Mouse (Mus musculus): ENCODE measurements around the gene Sfi1.
"Not testable (repeated sequence)": the region's sequence is repeated elsewhere in the genome, so short reads cannot be mapped to it uniquely, and the experiment has no call there.

Gene Sfi1

GRCm38 (mm10) chr11:3173425-3174318, 19.6 kb downstream of the Sfi1 start:
- peak; percentile 34 for DNase-seq (ENCODE audit: low read depth, low spot score)

GRCm38 (mm10) chr11:3172526-3172925, 20.7 kb downstream of the Sfi1 start:
- DNase-seq (ENCODE audit: low read depth, low spot score) = not testable (repeated sequence)

GRCm38 (mm10) chr11:3171931-3172330, 21.3 kb downstream of the Sfi1 start:
- not testable (repeated sequence) for DNase-seq (ENCODE audit: low read depth, low spot score)

- DNase-seq (ENCODE audit: low read depth, low spot score) = not testable (repeated sequence)
These were observed 24.2 kb downstream of the Sfi1 start for GRCm38 (mm10) chr11:3169042-3169441.

- peak; percentile 31 for DNase-seq (ENCODE audit: low read depth, low spot score)
These were observed 25.7 kb downstream of the Sfi1 start for GRCm38 (mm10) chr11:3167571-3168001.

- not testable (repeated sequence) for DNase-seq (ENCODE audit: low read depth, low spot score)
These were observed 26.1 kb downstream of the Sfi1 start for GRCm38 (mm10) chr11:3167129-3167528.

GRCm38 (mm10) chr11:3166321-3166720, 26.9 kb downstream of the Sfi1 start:
- not testable (repeated sequence) for DNase-seq (ENCODE audit: low read depth, low spot score)

- DNase-seq (ENCODE audit: low read depth, low spot score) = peak; percentile 62
These were observed 28.0 kb downstream of the Sfi1 start for GRCm38 (mm10) chr11:3165210-3165782.

GRCm38 (mm10) chr11:3163661-3164060, 29.6 kb downstream of the Sfi1 start:
- not testable (repeated sequence) for DNase-seq (ENCODE audit: low read depth, low spot score)

- not testable (repeated sequence) for DNase-seq (ENCODE audit: low read depth, low spot score)
These were observed 30.1 kb downstream of the Sfi1 start for GRCm38 (mm10) chr11:3163122-3163521.

GRCm38 (mm10) chr11:3162236-3162897, 30.9 kb downstream of the Sfi1 start:
- not testable (repeated sequence) for DNase-seq (ENCODE audit: low read depth, low spot score)

- DNase-seq (ENCODE audit: low read depth, low spot score) = peak; percentile 29
These were observed 31.9 kb downstream of the Sfi1 start for GRCm38 (mm10) chr11:3161370-3161769.

- DNase-seq (ENCODE audit: low read depth, low spot score) = not testable (repeated sequence)
These were observed 34.5 kb downstream of the Sfi1 start for GRCm38 (mm10) chr11:3158800-3159199.

GRCm38 (mm10) chr11:3157996-3158395, 35.3 kb downstream of the Sfi1 start:
- DNase-seq (ENCODE audit: low read depth, low spot score) = peak; percentile 58

GRCm38 (mm10) chr11:3156991-3157390, 36.3 kb downstream of the Sfi1 start:
- DNase-seq (ENCODE audit: low read depth, low spot score) = not testable (repeated sequence)

- DNase-seq (ENCODE audit: low read depth, low spot score) = peak; percentile 62
These were observed 39.4 kb downstream of the Sfi1 start for GRCm38 (mm10) chr11:3153666-3154397.

- not testable (repeated sequence) for DNase-seq (ENCODE audit: low read depth, low spot score)
These were observed 41.9 kb downstream of the Sfi1 start for GRCm38 (mm10) chr11:3151358-3151757.

GRCm38 (mm10) chr11:3150677-3151003, 42.6 kb downstream of the Sfi1 start:
- not testable (repeated sequence) for DNase-seq (ENCODE audit: low read depth, low spot score)

GRCm38 (mm10) chr11:3150003-3150676, 43.1 kb downstream of the Sfi1 start:
- DNase-seq (ENCODE audit: low read depth, low spot score) = not testable (repeated sequence)

- DNase-seq (ENCODE audit: low read depth, low spot score) = not testable (repeated sequence)
These were observed 43.8 kb downstream of the Sfi1 start for GRCm38 (mm10) chr11:3149471-3149870.

- not testable (repeated sequence) for DNase-seq (ENCODE audit: low read depth, low spot score)
These were observed 46.5 kb downstream of the Sfi1 start for GRCm38 (mm10) chr11:3146806-3147205.
